Mouse (Mus musculus) spleen, postnatal 0 days (tissue): ENCODE results near the gene Rpusd1. TPM values are rescaled to one million over a fixed set of nuclear protein-coding genes. Genes with fewer than 3 reads are reported as not detected.

Experiments
- polyA plus RNA-seq: library from polyadenylated mRNA; unstranded; fragments of >200 nt; fragmentation: Nextera tagmentation; extraction: Ambion mirVana; gene quantifications from 2 replicates; pipeline ENCODE4 v1.2.1, GENCODE M21; 2015

Gene Rpusd1
- polyA plus RNA-seq: 9.7 and 10.3 TPM in 2 replicates

DNA sequence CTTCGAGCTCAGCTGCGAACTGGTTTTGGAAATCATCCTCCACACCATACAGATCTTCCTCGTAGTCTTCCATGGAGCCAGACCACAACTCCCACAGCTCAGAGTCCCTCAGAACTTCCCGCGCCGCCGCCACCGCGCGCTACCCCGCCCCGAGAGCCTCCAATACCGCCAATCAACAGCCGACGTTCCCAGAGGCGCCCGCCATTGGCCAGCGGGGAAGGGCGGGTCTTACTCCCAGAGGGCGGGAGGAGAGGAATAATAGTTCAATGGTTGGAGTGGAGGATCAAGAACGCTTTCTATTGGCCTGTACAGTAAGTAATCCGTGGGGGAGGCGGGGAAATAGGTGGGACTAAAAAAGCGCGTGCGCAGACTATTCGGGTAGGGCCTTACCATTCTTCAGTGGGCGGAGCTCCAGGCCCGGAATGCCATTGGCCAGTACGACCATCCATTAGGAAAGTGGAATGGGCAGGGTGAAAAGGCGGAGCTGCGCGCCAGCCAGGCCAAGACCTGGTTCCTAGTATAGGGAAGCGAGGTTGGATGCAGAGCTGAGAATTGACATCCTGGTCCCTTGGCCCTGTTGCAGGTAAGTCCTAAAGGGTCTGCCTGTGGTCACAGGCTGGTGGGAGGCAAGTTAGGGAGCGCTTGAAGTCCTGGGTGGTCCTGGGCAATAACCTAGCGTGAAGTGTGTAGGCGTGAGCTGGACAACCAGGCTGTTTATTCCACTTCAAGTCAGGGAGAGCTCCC is at the start of gene Rpusd1, which contains the start of gene Chtf18:
Gene Rpusd1 (plus strand): TSS at position 406 of the 744 bp plus-strand sequence.
Gene Chtf18 (minus strand): TSS at position 155 of the 744 bp plus-strand sequence.

DNA sequence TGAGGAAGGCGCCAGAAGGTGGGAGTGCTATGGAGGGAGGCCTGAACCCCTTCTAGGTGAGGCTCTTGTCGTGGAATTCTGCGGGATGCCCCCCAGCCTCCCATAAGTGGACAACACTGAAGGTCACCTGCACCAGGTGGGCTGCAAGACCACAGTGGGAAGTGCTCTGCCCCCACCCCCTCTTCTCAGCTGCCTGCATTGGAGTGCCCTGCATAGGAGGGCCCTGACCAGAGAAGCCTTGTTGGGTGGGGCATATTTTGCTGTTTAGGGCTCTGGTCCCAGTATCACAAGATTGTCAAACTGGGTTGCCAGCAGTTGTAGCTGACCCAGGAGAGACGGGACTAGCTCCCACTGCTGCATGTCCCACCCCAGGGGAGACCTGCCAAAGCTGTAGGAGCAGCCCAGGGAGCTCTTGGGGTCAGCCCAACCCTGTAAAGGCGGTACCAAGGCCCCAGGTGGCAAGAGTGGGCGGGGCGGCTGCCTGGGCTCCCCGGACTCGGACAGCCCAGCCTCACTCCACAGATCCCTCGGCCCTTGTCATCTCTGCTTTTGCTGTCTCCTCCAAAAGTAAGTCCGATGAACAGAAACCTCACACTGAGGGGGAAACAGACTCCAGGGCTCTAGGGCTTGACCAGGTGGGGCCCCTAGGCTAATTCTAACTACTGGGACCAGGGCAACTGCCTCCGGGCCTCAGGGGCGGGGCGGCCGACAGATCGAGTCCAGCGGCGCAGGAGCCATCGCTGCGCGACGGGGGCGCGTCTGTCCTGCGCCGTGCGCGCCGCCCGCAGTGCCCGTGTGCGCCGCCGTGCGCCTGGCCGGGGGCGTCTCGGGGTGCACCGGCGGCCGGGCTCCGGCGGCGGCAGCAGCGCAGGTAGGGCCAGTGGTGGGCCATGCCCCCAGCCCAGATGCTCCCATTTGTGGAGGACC is 10.5 kb upstream of the Rpusd1 start, which contains the start of gene Gng13:
Gene Gng13 (plus strand): TSS at position 461 of the 927 bp plus-strand sequence.

DNA sequence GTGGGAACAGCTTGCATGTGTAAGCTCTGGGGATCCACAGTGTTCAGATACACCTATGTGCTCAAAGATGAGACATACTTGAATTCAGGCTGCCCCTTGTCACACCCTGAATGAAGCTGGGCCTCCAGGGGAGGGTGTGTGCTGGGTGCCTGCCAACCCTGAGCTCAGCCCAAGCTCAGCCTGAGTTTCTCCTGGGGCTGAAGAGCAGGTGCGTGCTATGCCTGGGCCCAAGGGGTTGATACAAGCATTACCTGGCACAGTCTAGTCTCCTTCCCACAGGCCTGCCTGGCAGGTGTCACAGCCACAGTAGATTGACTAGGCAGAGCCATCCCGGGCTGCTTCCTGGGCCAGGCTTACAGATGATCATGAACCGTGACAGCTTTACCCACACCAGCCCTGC is 8.3 kb downstream of the Rpusd1 start, which contains the start of gene Mslnl:
Gene Mslnl (plus strand): TSS at position 298 of the 400 bp plus-strand sequence.

DNA sequence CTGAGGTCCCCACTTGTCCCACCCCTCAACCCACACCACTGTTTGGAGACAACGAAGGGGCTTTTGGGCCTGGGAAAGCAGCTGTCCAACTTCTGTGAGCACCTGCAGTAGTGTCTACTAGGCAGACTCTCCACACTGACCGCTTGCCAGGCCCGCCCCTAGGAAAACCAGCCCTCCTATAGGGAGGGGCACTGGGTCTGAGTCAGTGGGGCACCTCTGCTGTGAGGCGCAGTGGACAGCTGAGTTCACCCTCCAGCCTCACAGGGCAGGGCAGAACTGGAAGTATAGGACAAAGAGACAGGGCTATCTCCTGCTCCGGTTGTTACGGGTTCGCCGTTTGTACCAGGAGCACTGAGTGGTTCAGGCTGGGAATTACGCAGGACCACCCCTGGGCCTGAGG is 26.8 kb downstream of the Rpusd1 start, which contains the start of gene Msln:
Gene Msln (minus strand): TSS at position 138 of the 400 bp plus-strand sequence.

DNA sequence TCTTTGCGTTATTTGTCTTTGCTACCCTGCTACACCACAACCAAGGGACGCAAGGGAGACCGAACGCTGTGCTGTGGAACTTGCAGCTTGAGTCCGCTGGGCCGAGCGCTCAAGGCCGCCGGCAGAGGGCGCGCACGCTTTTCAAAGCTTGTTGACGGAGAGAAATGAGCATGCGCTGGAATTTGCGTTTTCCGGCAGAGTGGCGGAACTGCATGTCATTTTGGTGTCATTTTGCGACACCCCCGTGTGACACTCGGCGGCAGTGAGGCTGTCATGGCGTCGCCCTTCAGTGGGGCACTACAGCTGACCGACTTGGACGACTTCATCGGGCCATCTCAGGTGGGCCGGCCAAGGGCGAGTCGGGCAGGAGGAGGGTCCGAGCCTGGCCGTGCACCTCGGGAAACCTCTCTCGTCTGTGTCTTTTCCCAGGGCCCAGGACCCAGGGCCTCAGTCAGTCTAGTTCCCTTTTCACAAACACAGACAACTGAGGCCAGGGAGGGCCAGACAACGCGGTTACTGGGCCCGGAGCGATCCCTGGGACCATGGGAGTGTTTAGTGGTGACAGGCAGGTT is 46.2 kb downstream of the Rpusd1 start, which contains the start of gene Narfl:
Gene Narfl (plus strand): TSS at position 228 of the 572 bp plus-strand sequence.

Other genes with a start within 250 kb of the Rpusd1 start
- gene Sstr5, start 230.4 kb upstream of the Rpusd1 start, polyA plus RNA-seq: not detected in 2 replicates
- gene Sox8, start 157.0 kb upstream of the Rpusd1 start, polyA plus RNA-seq: 0.17 and 0.22 TPM in 2 replicates
- 6.1 and 7.9 TPM in 2 replicates for gene Lmf1, start 148.6 kb upstream of the Rpusd1 start, polyA plus RNA-seq
- 0.97 and 2.3 TPM in 2 replicates for gene Gng13, start 10.5 kb upstream of the Rpusd1 start, polyA plus RNA-seq
- 23.3 and 29.4 TPM in 2 replicates for gene Chtf18, start 251 bp upstream of the Rpusd1 start, polyA plus RNA-seq
- not detected in 2 replicates for gene Mslnl, start 8.4 kb downstream of the Rpusd1 start, polyA plus RNA-seq
- 66.0 and 71.7 TPM in 2 replicates for gene Msln, start 26.7 kb downstream of the Rpusd1 start, polyA plus RNA-seq
- 17.6 and 18.6 TPM in 2 replicates for gene Narfl, start 46.1 kb downstream of the Rpusd1 start, polyA plus RNA-seq
- gene Haghl, start 58.0 kb downstream of the Rpusd1 start, polyA plus RNA-seq: 24.5 and 25.5 TPM in 2 replicates
- gene Ccdc78, start 58.9 kb downstream of the Rpusd1 start, polyA plus RNA-seq: 0.10 and 0.19 TPM in 2 replicates
- 64.4 and 68.0 TPM in 2 replicates for gene Fam173a, start 65.2 kb downstream of the Rpusd1 start, polyA plus RNA-seq
- not detected in 2 replicates for gene AC134908.4, start 68.0 kb downstream of the Rpusd1 start, polyA plus RNA-seq
- gene Metrn, start 69.5 kb downstream of the Rpusd1 start, polyA plus RNA-seq: 42.7 and 43.8 TPM in 2 replicates
- 0.38 and 0.73 TPM in 2 replicates for gene Fbxl16, start 81.4 kb downstream of the Rpusd1 start, polyA plus RNA-seq
- 9.9 and 11.4 TPM in 2 replicates for gene Wdr24, start 96.0 kb downstream of the Rpusd1 start, polyA plus RNA-seq
- 12.0 and 13.3 TPM in 2 replicates for gene Jmjd8, start 101.2 kb downstream of the Rpusd1 start, polyA plus RNA-seq
- gene Stub1, start 105.7 kb downstream of the Rpusd1 start, polyA plus RNA-seq: 123 and 132 TPM in 2 replicates
- 1.4 and 1.9 TPM in 2 replicates for gene Rhbdl1, start 109.6 kb downstream of the Rpusd1 start, polyA plus RNA-seq
- 1.0 and 1.1 TPM in 2 replicates for gene Gm20683, start 114.1 kb downstream of the Rpusd1 start, polyA plus RNA-seq
- gene Rhot2, start 117.2 kb downstream of the Rpusd1 start, polyA plus RNA-seq: 12.9 and 13.5 TPM in 2 replicates
- gene Wdr90, start 133.8 kb downstream of the Rpusd1 start, polyA plus RNA-seq: 10.9 and 12.9 TPM in 2 replicates
- gene Mcrip2, start 141.1 kb downstream of the Rpusd1 start, polyA plus RNA-seq: 38.2 and 38.4 TPM in 2 replicates
- 34.2 and 34.8 TPM in 2 replicates for gene Mettl26, start 147.4 kb downstream of the Rpusd1 start, polyA plus RNA-seq
- 0.30 and 0.38 TPM in 2 replicates for gene Wfikkn1, start 153.2 kb downstream of the Rpusd1 start, polyA plus RNA-seq
- 7.1 and 9.0 TPM in 2 replicates for gene Rab40c, start 192.1 kb downstream of the Rpusd1 start, polyA plus RNA-seq
- 119 and 130 TPM in 2 replicates for gene Pigq, start 217.3 kb downstream of the Rpusd1 start, polyA plus RNA-seq
- 7.8 and 8.1 TPM in 2 replicates for gene Nhlrc4, start 217.3 kb downstream of the Rpusd1 start, polyA plus RNA-seq
- gene A930017K11Rik, start 224.9 kb downstream of the Rpusd1 start, polyA plus RNA-seq: 0.07 and 0.11 TPM in 2 replicates